Mouse (Mus musculus) bone marrow, adult 2 months (tissue): Measurements from ENCODE around the gene Igf2bp3.

ENCODE experiments used
- CTCF ChIP-seq: fragments of 200-500 bp; IDR thresholded peaks from 2 replicates; pipeline ENCODE4 v1.5.1; 2011; ENCODE audit warnings: low read length, control low read depth; ENCODE audit not compliant: control insufficient read depth, insufficient read depth
- POLR2A ChIP-seq: fragments of 200-500 bp; IDR thresholded peaks from 2 replicates; pipeline ENCODE4 v1.6.1; 2011; ENCODE audit warnings: low read depth, mild to moderate bottlenecking, control low read depth, low read length, borderline replicate concordance; ENCODE audit not compliant: control insufficient read depth

DNA sequence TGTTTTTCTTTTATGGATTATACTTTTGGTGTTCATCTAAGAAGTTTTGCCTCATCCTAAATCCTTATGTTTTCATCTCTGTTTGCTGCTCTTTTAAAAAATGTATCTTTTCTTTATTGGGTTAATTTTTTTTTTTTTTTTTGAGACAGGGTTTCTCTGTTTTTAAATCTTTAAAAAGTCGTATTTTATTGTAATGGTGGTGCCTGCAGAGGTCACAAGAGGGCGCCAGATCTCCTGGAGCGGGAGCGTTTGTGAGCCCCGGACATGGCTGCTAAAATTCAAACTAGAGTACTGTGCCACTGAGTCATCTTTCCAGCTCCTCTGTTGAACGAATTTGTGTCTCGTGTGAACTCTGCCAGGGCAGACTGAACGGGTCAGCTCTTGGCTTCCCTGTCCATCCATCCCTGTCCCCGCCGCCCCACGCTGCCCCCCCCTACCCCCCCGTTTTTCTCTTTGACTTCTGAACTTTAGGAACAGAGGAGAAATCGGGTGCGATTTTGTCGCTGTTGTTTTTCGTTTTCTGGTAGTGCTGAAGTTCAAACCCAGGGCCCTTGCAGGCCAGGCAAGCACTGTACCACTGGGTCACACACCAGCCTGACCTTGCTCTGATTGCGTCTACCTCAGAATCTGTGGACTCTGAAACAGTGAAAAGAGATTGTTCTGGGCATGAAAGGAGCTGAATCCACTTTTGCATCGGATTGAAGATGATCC lies 175.1 kb downstream of the Igf2bp3 start:
- peak; percentile 73 for TF ChIP-seq CTCF
- no peak for TF ChIP-seq POLR2A
